Mouse (Mus musculus) heart, postnatal 0 days (tissue): Measurements from ENCODE around the gene Insl6. TPM values are rescaled to one million over a fixed set of nuclear protein-coding genes. Genes with fewer than 3 reads are reported as not detected.

Experiments
- ATAC-seq: fragments of 200-750 bp; cut with Nextera tagmentation; 2 replicates; pipeline ENCODE4 v1.8.0; 2017; ENCODE audit warnings: low read depth, moderate number of reproducible peaks, moderate library complexity; ENCODE audit not compliant: insufficient read depth
- DNase-seq: peaks from one replicate; pipeline ENCODE4 v3.0.0-alpha.2; 2016; ENCODE audit warnings: low spot score
- H3K27ac ChIP-seq: fragments of 300-500 bp; sonication (generic); 2 replicates; pipeline ENCODE4 v1.5.1; 2014; ENCODE audit warnings: low read depth, mild to moderate bottlenecking
- H3K27me3 ChIP-seq: fragments of 300-500 bp; sonication (generic); 2 replicates; pipeline ENCODE4 v1.6.1; 2014; ENCODE audit warnings: low read length, mixed read lengths; ENCODE audit not compliant: control insufficient read depth, insufficient read depth
- H3K36me3 ChIP-seq: fragments of 300-500 bp; sonication (generic); replicated peaks from 2 replicates; pipeline ENCODE4 v1.6.1; 2014; ENCODE audit warnings: low read length, mixed read lengths; ENCODE audit not compliant: control insufficient read depth, insufficient read depth
- H3K4me1 ChIP-seq: fragments of 300-500 bp; sonication (generic); 2 replicates; pipeline ENCODE4 v1.6.1; 2014; ENCODE audit warnings: antibody characterized with exemption; ENCODE audit not compliant: control insufficient read depth, insufficient read depth
- H3K4me2 ChIP-seq: fragments of 300-500 bp; sonication (generic); 2 replicates; pipeline ENCODE4 v1.6.1; 2014; ENCODE audit warnings: low read depth, mild to moderate bottlenecking, low read length, moderate library complexity
- H3K4me3 ChIP-seq: fragments of 300-500 bp; sonication (generic); 2 replicates; pipeline ENCODE4 v1.5.1; 2014; ENCODE audit warnings: low read depth, low read length
- H3K9ac ChIP-seq: fragments of 300-500 bp; sonication (generic); replicated peaks from 2 replicates; pipeline ENCODE4 v1.6.1; 2014; ENCODE audit warnings: low read depth, low read length, mixed read lengths
- H3K9me3 ChIP-seq: fragments of 300-500 bp; sonication (generic); replicated peaks from 2 replicates; pipeline ENCODE4 v1.6.1; 2016; ENCODE audit warnings: low read length; ENCODE audit not compliant: control insufficient read depth
- CTCF ChIP-seq: IDR thresholded peaks from 2 replicates; pipeline ENCODE4 v1.5.1; 2016; ENCODE audit warnings: antibody characterized with exemption, control low read depth, low read depth
- EP300 ChIP-seq: IDR thresholded peaks from 2 replicates; pipeline ENCODE4 v1.6.1; 2016; ENCODE audit warnings: antibody characterized with exemption, low read depth
- WGBS: fragments of 180-500 bp; shearing (Covaris S2); extraction: QIAGEN DNeasy Blood & Tissue Kit; methylation state at CpG from one replicate; pipeline ENCODE4 v1.1.7; 2014; 5-methylcytosine and 5-hydroxymethylcytosine counted together
- polyA plus RNA-seq: library from polyadenylated mRNA; unstranded; fragments of >200 nt; fragmentation: Nextera tagmentation; extraction: Ambion mirVana; gene quantifications from 2 replicates; pipeline ENCODE4 v1.2.1, GENCODE M21; 2015
- total RNA-seq: library from RNA; depleted of rRNA; stranded (reverse); fragments of >200 nt; gene quantifications from 2 replicates; pipeline ENCODE4 v1.2.3, GENCODE M21; 2014; ENCODE audit warnings: low replicate concordance

Gene Insl6
- total and polyA plus RNA-seq, 2 experiments from 2014 or later, result 3.0 TPM

DNA sequence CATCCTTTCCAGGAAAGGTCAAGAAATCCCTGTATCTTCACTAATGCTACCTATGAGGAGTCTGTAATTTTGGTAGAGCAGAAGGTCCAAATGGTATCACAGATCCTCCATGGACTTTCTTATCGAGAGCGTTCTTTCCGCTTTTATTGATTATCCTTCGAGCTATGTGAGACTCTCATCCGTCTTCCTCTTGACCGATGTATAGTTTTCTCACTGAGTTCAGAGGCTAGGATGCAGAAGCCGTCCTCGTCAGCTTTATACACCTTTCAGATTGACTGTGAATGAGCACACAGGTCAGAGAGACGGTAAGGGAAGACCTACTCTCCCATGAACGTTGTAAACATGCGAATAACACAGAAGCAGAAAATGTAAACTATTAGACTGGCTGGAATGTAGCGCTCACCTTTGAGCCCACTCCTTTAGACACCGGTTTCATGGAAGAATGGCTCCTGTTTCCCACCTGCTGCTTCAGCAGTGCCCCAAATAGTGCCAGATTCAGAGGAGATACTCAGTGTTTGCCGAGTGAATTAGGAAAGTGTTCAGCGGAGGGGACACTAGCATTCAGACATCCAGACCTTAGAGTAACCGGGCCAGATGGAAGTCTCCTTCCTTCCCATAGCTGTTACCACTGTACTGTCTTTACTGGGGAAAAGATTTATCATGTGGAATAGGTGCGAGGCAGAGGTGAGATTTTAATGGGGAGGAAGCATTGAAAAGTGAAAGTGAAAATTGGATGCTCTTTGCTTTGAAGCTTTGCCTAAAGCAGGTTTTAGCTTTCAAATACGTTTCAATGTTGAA is 46.3 kb upstream of the Insl6 start:
- no peak overlapping the region for H3K27ac ChIP-seq
- no peaks in the 10 kb centered on the region for H3K9me3 ChIP-seq
- no peaks in the 10 kb centered on the region; the same call in 1 of the 2 replicates for H3K4me1 ChIP-seq
- H3K4me3 ChIP-seq, result peak overlapping the region; percentile 14; the same call in 1 of the 2 replicates
- WGBS, result 78% methylated on average over 18 of the region's 18 CpGs
- H3K4me2 ChIP-seq, result peak overlapping the region; percentile 27
- H3K9ac ChIP-seq, result no peak overlapping the region
- no peaks in the 10 kb centered on the region for H3K36me3 ChIP-seq
- TF ChIP-seq CTCF, result no peak
- no peak for TF ChIP-seq EP300
- ATAC-seq (no peak), DNase-seq (no peak)
- H3K27me3 ChIP-seq, result no peaks in the 10 kb centered on the region

DNA sequence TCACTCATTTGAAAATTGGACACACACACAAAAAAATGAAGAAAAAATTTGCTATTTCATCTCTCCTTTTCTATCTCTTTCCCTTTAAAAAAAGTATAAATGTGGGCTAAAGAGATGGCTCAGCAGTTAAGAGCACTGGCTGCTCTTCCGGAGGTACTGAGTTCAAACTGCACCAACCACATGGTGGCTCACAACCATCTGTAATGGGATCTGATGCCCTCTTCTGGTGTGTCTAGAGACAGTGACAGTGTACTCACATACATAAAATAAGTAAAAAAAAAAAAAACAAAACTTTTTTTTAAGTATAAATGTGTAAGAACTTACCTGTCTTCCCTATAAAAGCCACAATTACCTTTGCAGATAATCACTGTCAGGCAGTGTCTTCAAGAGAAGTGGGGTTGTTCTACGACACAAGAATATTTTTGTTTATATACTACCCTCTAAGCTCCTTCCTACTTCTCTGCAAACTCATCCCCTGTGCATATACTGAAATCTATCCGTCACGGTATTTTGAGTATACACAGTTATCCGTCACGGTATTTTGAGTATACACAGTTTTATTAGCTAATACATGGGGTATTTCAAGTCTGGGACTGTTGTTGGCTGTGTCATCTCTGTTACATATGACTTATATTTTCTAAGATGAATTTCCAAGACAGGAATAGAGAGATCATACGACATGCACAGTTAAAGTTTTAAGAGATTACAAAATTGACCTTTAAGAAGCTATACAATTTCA is 45.6 kb upstream of the Insl6 start:
- Histone ChIP-seq H3K27ac (no peak overlapping the region), H3K4me3 (no peak overlapping the region), H3K9me3 (no peaks in the 10 kb centered on the region), H3K4me2 (no peak overlapping the region), H3K27me3 (no peaks in the 10 kb centered on the region), H3K4me1 (no peaks in the 10 kb centered on the region; the same call in 1 of the 2 replicates), H3K36me3 (no peaks in the 10 kb centered on the region), H3K9ac (no peak overlapping the region)
- 89% methylated on average over 7 of the region's 7 CpGs for WGBS
- DNase-seq (no peak), ATAC-seq (no peak)
- TF ChIP-seq CTCF, result no peak
- TF ChIP-seq EP300, result no peak

DNA sequence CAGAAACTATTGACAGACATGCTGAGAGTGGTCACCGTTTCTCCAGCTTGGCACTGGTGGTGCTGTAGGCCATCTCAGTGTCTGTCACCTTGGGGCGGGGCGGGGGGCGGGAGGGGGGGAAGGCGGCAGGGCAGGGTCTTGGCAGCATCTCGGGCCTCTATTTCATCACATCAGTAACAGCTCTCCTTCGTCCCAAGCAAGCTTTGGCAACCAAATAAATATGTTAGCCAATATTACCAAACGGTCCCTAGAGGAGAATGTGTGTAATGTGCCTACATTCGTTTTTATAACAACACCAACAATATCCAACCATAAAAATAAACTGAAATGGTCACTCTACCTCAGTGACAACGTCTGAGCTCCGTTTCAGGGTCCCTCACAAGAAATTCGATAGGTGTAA is 45.0 kb upstream of the Insl6 start:
- Histone ChIP-seq H3K9ac (no peak overlapping the region), H3K36me3 (no peaks in the 10 kb centered on the region), H3K4me1 (no peaks in the 10 kb centered on the region; the same call in 1 of the 2 replicates), H3K27ac (no peak overlapping the region), H3K9me3 (no peaks in the 10 kb centered on the region), H3K4me2 (no peak overlapping the region), H3K4me3 (no peak overlapping the region), H3K27me3 (no peaks in the 10 kb centered on the region)
- TF ChIP-seq CTCF (no peak), EP300 (no peak)
- ATAC-seq (no peak), DNase-seq (no peak)
- WGBS, result 61% methylated on average over 12 of the region's 12 CpGs

DNA sequence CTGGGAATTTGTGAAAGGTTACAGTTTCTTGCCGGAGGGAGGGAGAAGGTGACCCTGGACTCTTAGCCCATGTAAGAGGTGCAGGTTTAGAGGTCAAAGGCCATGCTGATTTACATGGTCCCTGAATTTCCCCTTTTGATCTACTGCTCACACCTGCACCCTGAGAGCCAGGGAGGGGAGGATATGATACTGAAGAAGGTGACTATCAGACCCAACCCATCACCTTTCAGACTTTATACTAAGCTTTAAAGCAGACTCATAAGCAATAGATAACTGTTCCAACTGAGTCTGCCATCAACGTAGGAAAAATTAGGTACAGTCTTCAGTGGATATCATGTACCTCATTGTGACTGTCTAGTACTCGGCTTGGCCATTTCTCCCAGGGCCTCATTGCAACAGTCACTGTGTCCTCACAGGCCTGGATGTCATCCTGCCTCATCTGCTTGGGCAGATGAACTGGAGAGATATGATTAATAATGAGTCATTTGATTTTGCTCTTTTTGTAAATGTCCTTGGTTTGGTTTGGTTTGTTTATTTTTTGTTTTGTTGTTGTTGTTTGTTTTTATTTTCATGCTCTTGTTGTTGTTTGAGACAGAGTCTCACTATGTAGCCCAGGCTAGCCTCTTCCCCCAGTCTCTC is 43.6 kb upstream of the Insl6 start:
- TF ChIP-seq EP300, result no peak
- TF ChIP-seq CTCF, result no peak
- Histone ChIP-seq H3K27ac (no peak overlapping the region), H3K9ac (no peak overlapping the region), H3K9me3 (no peaks in the 10 kb centered on the region), H3K4me1 (no peaks in the 10 kb centered on the region; the same call in 1 of the 2 replicates), H3K36me3 (no peaks in the 10 kb centered on the region), H3K4me2 (no peak overlapping the region), H3K4me3 (no peak overlapping the region), H3K27me3 (no peaks in the 10 kb centered on the region)
- no peak for ATAC-seq
- WGBS, result 81% methylated on average over 3 of the region's 3 CpGs
- no peak for DNase-seq

DNA sequence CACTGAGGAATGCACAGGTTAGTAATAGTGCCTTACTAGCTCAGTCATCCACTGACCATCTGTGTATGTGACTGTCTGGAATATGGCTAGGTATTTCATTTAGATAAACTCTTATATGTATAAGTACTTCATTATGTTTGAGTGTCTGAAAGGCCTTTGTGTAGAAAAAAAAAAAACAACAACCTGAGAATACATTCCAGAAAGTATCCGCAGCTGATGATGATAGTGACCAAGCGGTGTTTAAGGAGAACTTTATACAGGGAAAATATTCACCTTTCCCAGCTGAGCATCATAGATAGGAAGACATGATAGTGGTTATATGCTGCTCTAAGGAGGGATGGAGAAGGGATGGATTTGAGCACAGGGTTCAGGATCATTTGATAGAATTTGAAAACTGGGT is 42.9 kb upstream of the Insl6 start:
- Histone ChIP-seq H3K36me3 (no peaks in the 10 kb centered on the region), H3K4me2 (no peak overlapping the region), H3K27ac (no peak overlapping the region), H3K9ac (no peak overlapping the region), H3K9me3 (no peaks in the 10 kb centered on the region), H3K4me3 (no peak overlapping the region), H3K27me3 (no peaks in the 10 kb centered on the region), H3K4me1 (no peaks in the 10 kb centered on the region; the same call in 1 of the 2 replicates)
- TF ChIP-seq CTCF, result no peak
- no peak for TF ChIP-seq EP300
- no peak for DNase-seq
- 86% methylated on average over 2 of the region's 2 CpGs for WGBS
- ATAC-seq, result no peak
